Mouse (Mus musculus) forebrain, embryonic 16.5 days (tissue): ENCODE results near the gene Igfbp5. TPM values are rescaled to one million over a fixed set of nuclear protein-coding genes. Genes with fewer than 3 reads are reported as not detected.
A peak's percentile ranks its signal among the peaks of the same experiment; 100 is the strongest.

Source experiments
- ATAC-seq: fragments of 200-750 bp; cut with Nextera tagmentation; 2 replicates; pipeline ENCODE4 v1.8.0; 2017; ENCODE audit warnings: mild to moderate bottlenecking, moderate library complexity
- H3K27ac ChIP-seq: fragments of 300-500 bp; sonication (generic); 2 replicates; pipeline ENCODE4 v1.5.1; 2014; ENCODE audit warnings: low read length, control low read depth
- H3K27me3 ChIP-seq: fragments of 300-500 bp; sonication (generic); replicated peaks from 2 replicates; pipeline ENCODE4 v1.6.1; 2014; ENCODE audit warnings: low read length; ENCODE audit not compliant: control insufficient read depth, insufficient read depth
- H3K36me3 ChIP-seq: fragments of 300-500 bp; sonication (generic); 2 replicates; pipeline ENCODE4 v1.6.1; 2014; ENCODE audit not compliant: control insufficient read depth, insufficient read depth
- H3K4me1 ChIP-seq: fragments of 300-500 bp; sonication (generic); replicated peaks from 2 replicates; pipeline ENCODE4 v1.6.1; 2014; ENCODE audit warnings: low read length; ENCODE audit not compliant: control insufficient read depth, insufficient read depth
- H3K4me2 ChIP-seq: fragments of 300-500 bp; sonication (generic); 2 replicates; pipeline ENCODE4 v1.6.1; 2014; ENCODE audit warnings: mild to moderate bottlenecking, low read length, control low read depth
- H3K4me3 ChIP-seq: fragments of 300-500 bp; sonication (generic); replicated peaks from 2 replicates; pipeline ENCODE4 v1.5.1; 2014; ENCODE audit warnings: mild to moderate bottlenecking, low read length, control low read depth
- H3K9ac ChIP-seq: fragments of 300-500 bp; sonication (generic); replicated peaks from 2 replicates; pipeline ENCODE4 v1.6.1; 2014; ENCODE audit warnings: low read depth, low read length, control low read depth
- H3K9me3 ChIP-seq: fragments of 300-500 bp; sonication (generic); 2 replicates; pipeline ENCODE4 v1.6.1; 2016; ENCODE audit warnings: low read length; ENCODE audit not compliant: control insufficient read depth
- WGBS: fragments of 180-500 bp; shearing (Covaris S2); extraction: QIAGEN DNeasy Blood & Tissue Kit; methylation state at CpG from one replicate; pipeline ENCODE4 v1.1.7; 2014; 5-methylcytosine and 5-hydroxymethylcytosine counted together
- polyA plus RNA-seq: library from polyadenylated mRNA; unstranded; fragments of >200 nt; fragmentation: Nextera tagmentation; extraction: Ambion mirVana; gene quantifications from 2 replicates; pipeline ENCODE4 v1.2.1, GENCODE M21; 2015

Gene Igfbp5
- polyA plus RNA-seq, 1 experiment from 2014 or later, result 26.8 TPM

- H3K27me3 ChIP-seq, result no peaks in the 10 kb centered on the region
- peaks cover 36% of the 10 kb centered on the region for H3K4me1 ChIP-seq
- peak; percentile 83 for ATAC-seq
- peak within 1 kb of the TSS; percentile 90 for H3K9ac ChIP-seq
- WGBS, result under 1% methylated on average over 48 of the region's 58 CpGs
- peak within 1 kb of the TSS; percentile 83 for H3K27ac ChIP-seq
- peak within 1 kb of the TSS; percentile 84 for H3K4me3 ChIP-seq
- H3K4me2 ChIP-seq, result peak within 1 kb of the TSS; percentile 82
- H3K36me3 ChIP-seq, result no peaks in the 10 kb centered on the region
- H3K9me3 ChIP-seq, result no peaks in the 10 kb centered on the region
These were observed 50.7 kb downstream of the Igfbp5 start, which contains the start of gene Igfbp2 for GRCm38 (mm10) chr1:72823751-72824706. TSS of gene Igfbp2 (plus strand) at chr1:72824503.

- no peak overlapping the region for H3K27ac ChIP-seq
- no peaks in the 10 kb centered on the region for H3K9me3 ChIP-seq
- H3K4me2 ChIP-seq, result no peak overlapping the region
- ATAC-seq, result no peak
- no peak overlapping the region for H3K9ac ChIP-seq
- WGBS, result 53% methylated on average over 10 of the region's 10 CpGs
- H3K4me1 ChIP-seq, result peaks cover 29% of the 10 kb centered on the region
- H3K27me3 ChIP-seq, result no peaks in the 10 kb centered on the region
- H3K4me3 ChIP-seq, result no peak overlapping the region
- no peaks in the 10 kb centered on the region for H3K36me3 ChIP-seq
These were observed 51.8 kb downstream of the Igfbp5 start for GRCm38 (mm10) chr1:72822893-72823292.

GRCm38 (mm10) chr1:72819995-72820394, 54.7 kb downstream of the Igfbp5 start:
- H3K36me3 ChIP-seq, result no peaks in the 10 kb centered on the region
- no peak for ATAC-seq
- no peak overlapping the region for H3K27ac ChIP-seq
- H3K4me3 ChIP-seq, result no peak overlapping the region
- no peak overlapping the region for H3K4me2 ChIP-seq
- peaks cover 8% of the 10 kb centered on the region for H3K4me1 ChIP-seq
- WGBS, result 92% methylated on average over 6 of the region's 6 CpGs
- H3K27me3 ChIP-seq, result no peaks in the 10 kb centered on the region
- no peak overlapping the region for H3K9ac ChIP-seq
- no peaks in the 10 kb centered on the region for H3K9me3 ChIP-seq

GRCm38 (mm10) chr1:72815616-72816015, 59.1 kb downstream of the Igfbp5 start:
- no peak overlapping the region for H3K27ac ChIP-seq

GRCm38 (mm10) chr1:72815184-72815583, 59.5 kb downstream of the Igfbp5 start:
- Histone ChIP-seq H3K9ac (no peak overlapping the region), H3K4me1 (peaks cover 7% of the 10 kb centered on the region), H3K36me3 (no peaks in the 10 kb centered on the region), H3K4me3 (no peak overlapping the region), H3K27ac (no peak overlapping the region), H3K9me3 (peaks cover 4% of the 10 kb centered on the region; the same call in 1 of the 2 replicates), H3K4me2 (no peak overlapping the region), H3K27me3 (no peaks in the 10 kb centered on the region)
- WGBS, result 39% methylated on average over 5 of the region's 5 CpGs
- no peak for ATAC-seq

More at GRCm38 (mm10) chr1:72815616-72816015, 59.1 kb downstream of the Igfbp5 start:
- peaks cover 7% of the 10 kb centered on the region for H3K4me1 ChIP-seq
- no peaks in the 10 kb centered on the region for H3K27me3 ChIP-seq
- H3K9me3 ChIP-seq, result peaks cover 4% of the 10 kb centered on the region; the same call in 1 of the 2 replicates
- no peak overlapping the region for H3K4me2 ChIP-seq
- no peak overlapping the region for H3K4me3 ChIP-seq
- WGBS, result 84% methylated on average over 3 of the region's 3 CpGs
- ATAC-seq, result no peak
- H3K36me3 ChIP-seq, result no peaks in the 10 kb centered on the region
- H3K9ac ChIP-seq, result no peak overlapping the region

- no peaks in the 10 kb centered on the region for H3K27me3 ChIP-seq
- peaks cover 4% of the 10 kb centered on the region; the same call in 1 of the 2 replicates for H3K9me3 ChIP-seq
- peak; percentile 57 for ATAC-seq
- H3K4me2 ChIP-seq, result no peak overlapping the region
- WGBS, result 3% methylated on average over 6 of the region's 6 CpGs
- H3K9ac ChIP-seq, result no peak overlapping the region
- H3K36me3 ChIP-seq, result no peaks in the 10 kb centered on the region
- H3K4me1 ChIP-seq, result peaks cover 7% of the 10 kb centered on the region
- no peak overlapping the region for H3K4me3 ChIP-seq
- H3K27ac ChIP-seq, result no peak overlapping the region
These were observed 60.9 kb downstream of the Igfbp5 start for GRCm38 (mm10) chr1:72813639-72814403.

- no peaks in the 10 kb centered on the region for H3K27me3 ChIP-seq
- H3K4me2 ChIP-seq, result no peak overlapping the region
- WGBS, result 33% methylated on average over 5 of the region's 5 CpGs
- no peak overlapping the region for H3K4me3 ChIP-seq
- no peak overlapping the region for H3K9ac ChIP-seq
- ATAC-seq, result no peak
- H3K27ac ChIP-seq, result no peak overlapping the region
- H3K36me3 ChIP-seq, result no peaks in the 10 kb centered on the region
- H3K4me1 ChIP-seq, result peaks cover 7% of the 10 kb centered on the region
- peaks cover 4% of the 10 kb centered on the region; the same call in 1 of the 2 replicates for H3K9me3 ChIP-seq
These were observed 61.5 kb downstream of the Igfbp5 start for GRCm38 (mm10) chr1:72813089-72813638.

- H3K4me2 ChIP-seq, result no peak overlapping the region
- H3K27me3 ChIP-seq, result no peaks in the 10 kb centered on the region
- 91% methylated on average over 3 of the region's 3 CpGs for WGBS
- no peak overlapping the region for H3K27ac ChIP-seq
- ATAC-seq, result no peak
- H3K4me3 ChIP-seq, result no peak overlapping the region
- peaks cover 12% of the 10 kb centered on the region for H3K4me1 ChIP-seq
- no peak overlapping the region for H3K9ac ChIP-seq
- H3K9me3 ChIP-seq, result peaks cover 4% of the 10 kb centered on the region; the same call in 1 of the 2 replicates
- H3K36me3 ChIP-seq, result no peaks in the 10 kb centered on the region
These were observed 63.6 kb downstream of the Igfbp5 start for GRCm38 (mm10) chr1:72811061-72811460.
